Mouse (Mus musculus) A20 (cell line): ENCODE results near the gene Prss43.
"Not testable (repeated sequence)": the region's sequence is repeated elsewhere in the genome, so short reads cannot be mapped to it uniquely, and the experiment has no call there.

Experiments
- DNase-seq: peaks from one replicate; pipeline ENCODE4 v3.0.0-alpha.2; 2011; ENCODE audit warnings: low read depth, low spot score

The Prss43 gene

GRCm38 (mm10) chr9:110826390-110826789, at the start of gene Prss43:
Gene Prss43, plus strand, starts transcription at chr9:110826690.
- no peak for DNase-seq

GRCm38 (mm10) chr9:110778100-110778499, 48.4 kb upstream of the Prss43 start:
- no peak for DNase-seq

- DNase-seq, result peak; percentile 22
Observed at GRCm38 (mm10) chr9:110778559-110778958, 47.9 kb upstream of the Prss43 start.

- peak; percentile 27 for DNase-seq
Observed at GRCm38 (mm10) chr9:110779242-110779913, 47.1 kb upstream of the Prss43 start.

GRCm38 (mm10) chr9:110781256-110781721, 45.2 kb upstream of the Prss43 start:
- peak; percentile 91 for DNase-seq

- DNase-seq, result no peak
Observed at GRCm38 (mm10) chr9:110781731-110782130, 44.8 kb upstream of the Prss43 start.

- DNase-seq, result peak; percentile 50
Observed at GRCm38 (mm10) chr9:110783611-110784010, 42.9 kb upstream of the Prss43 start.

GRCm38 (mm10) chr9:110788169-110788568, 38.3 kb upstream of the Prss43 start:
- no peak for DNase-seq

- no peak for DNase-seq
Observed at GRCm38 (mm10) chr9:110790462-110790861, 36.0 kb upstream of the Prss43 start.

- peak; percentile 91 for DNase-seq
Observed at GRCm38 (mm10) chr9:110797013-110797412, 29.5 kb upstream of the Prss43 start.

GRCm38 (mm10) chr9:110797866-110798265, 28.6 kb upstream of the Prss43 start, which contains the start of gene Prss42:
Gene Prss42, plus strand, starts transcription at chr9:110798166.
- no peak for DNase-seq

GRCm38 (mm10) chr9:110800834-110801479, 25.5 kb upstream of the Prss43 start:
- peak; percentile 72 for DNase-seq

- DNase-seq, result peak; percentile 24
Observed at GRCm38 (mm10) chr9:110803294-110803693, 23.2 kb upstream of the Prss43 start.

- no peak for DNase-seq
Observed at GRCm38 (mm10) chr9:110810051-110810450, 16.4 kb upstream of the Prss43 start.

GRCm38 (mm10) chr9:110813789-110814188, 12.7 kb upstream of the Prss43 start, which contains the start of gene Prss44:
Gene Prss44, plus strand, starts transcription at chr9:110813994.
- DNase-seq, result no peak

- not testable (repeated sequence) for DNase-seq
Observed at GRCm38 (mm10) chr9:110820546-110820945, 5.9 kb upstream of the Prss43 start.

GRCm38 (mm10) chr9:110821436-110821835, 5.1 kb upstream of the Prss43 start:
- DNase-seq, result no peak

GRCm38 (mm10) chr9:110825426-110825825, 1.1 kb upstream of the Prss43 start:
- DNase-seq, result no peak

- peak; percentile 55 for DNase-seq
Observed at GRCm38 (mm10) chr9:110825832-110826231, 658 bp upstream of the Prss43 start.

GRCm38 (mm10) chr9:110833021-110833420, 6.5 kb downstream of the Prss43 start:
- peak; percentile 41 for DNase-seq

- DNase-seq, result no peak
Observed at GRCm38 (mm10) chr9:110834411-110834810, 7.9 kb downstream of the Prss43 start, which contains the start of gene Prss45. Gene Prss45, plus strand, starts transcription at chr9:110834588.

GRCm38 (mm10) chr9:110834961-110835360, 8.5 kb downstream of the Prss43 start:
- DNase-seq, result no peak

- DNase-seq, result no peak
Observed at GRCm38 (mm10) chr9:110836112-110836511, 9.6 kb downstream of the Prss43 start.
